Mouse (Mus musculus): ENCODE results near the gene Rab43. TPM values are rescaled to one million over a fixed set of nuclear protein-coding genes. Genes with fewer than 3 reads are reported as not detected.

Gene Rab43
- polyA plus RNA-seq (2012; rRNA removed) = 49.5 and 52.0 TPM in 2 replicates

DNA sequence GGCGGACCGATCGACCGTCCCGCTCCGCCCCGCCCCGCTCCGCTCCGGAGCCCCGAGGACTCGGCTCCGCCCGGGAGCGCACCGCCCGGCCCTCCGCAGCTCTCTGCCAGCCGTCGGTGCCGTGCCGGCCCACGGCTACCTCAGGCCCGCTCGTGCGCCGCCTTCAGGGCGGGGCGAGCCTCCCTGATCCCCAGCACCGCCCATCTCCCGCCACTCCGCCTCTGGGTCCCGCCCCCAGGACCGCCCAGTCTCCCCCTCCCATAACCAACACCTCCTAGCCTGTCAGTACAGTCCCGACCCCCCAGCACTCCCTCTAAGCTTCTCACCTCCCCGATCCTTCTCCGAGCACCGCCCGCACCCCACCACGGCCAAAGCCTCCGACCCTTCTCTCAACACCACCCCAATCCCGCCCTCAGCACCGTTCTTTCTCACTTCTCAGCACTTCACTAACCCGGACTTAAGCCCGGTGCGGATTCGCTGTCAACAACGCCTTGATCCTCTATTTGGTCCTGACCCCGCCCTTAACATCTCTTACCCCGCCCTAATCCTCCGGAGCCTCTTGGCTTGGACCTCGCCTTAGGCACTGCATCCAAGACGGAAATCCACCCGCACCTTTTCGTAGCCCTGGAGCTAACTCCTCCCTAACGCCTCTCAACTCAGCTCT, at the start of gene Rab43:
Gene Rab43 (minus strand): TSS at position 490 of the 664 bp plus-strand sequence.
- WGBS = 1% methylated on average over 52 of the region's 56 CpGs
- Histone ChIP-seq H3K27me3 (replicated peaks; ENCODE audit: control insufficient read depth, insufficient read depth, low read length) (no peaks in the 10 kb centered on the region), H3K4me3 (ENCODE audit: insufficient read depth, low read depth, low read length) (peak within 1 kb of the TSS; percentile 75), H3K4me1 (ENCODE audit: control insufficient read depth, insufficient read depth, low read length) (peaks cover 12% of the 10 kb centered on the region), H3K36me3 (ENCODE audit: control insufficient read depth, insufficient read depth, low read length) (no peaks in the 10 kb centered on the region), H3K27ac (ENCODE audit: insufficient read depth, low read depth, low read length) (peak within 1 kb of the TSS; percentile 83)
- DNase-seq = peak; percentile 97
- TF ChIP-seq CTCF (conservative IDR thresholded peaks at IDR 0.05; ENCODE audit: insufficient read depth, insufficient read length, low read depth, low read length) = no peak
- TF ChIP-seq POLR2A (IDR thresholded peaks at IDR 0.05; ENCODE audit: low read depth, low read length) = peak; percentile 88

DNA sequence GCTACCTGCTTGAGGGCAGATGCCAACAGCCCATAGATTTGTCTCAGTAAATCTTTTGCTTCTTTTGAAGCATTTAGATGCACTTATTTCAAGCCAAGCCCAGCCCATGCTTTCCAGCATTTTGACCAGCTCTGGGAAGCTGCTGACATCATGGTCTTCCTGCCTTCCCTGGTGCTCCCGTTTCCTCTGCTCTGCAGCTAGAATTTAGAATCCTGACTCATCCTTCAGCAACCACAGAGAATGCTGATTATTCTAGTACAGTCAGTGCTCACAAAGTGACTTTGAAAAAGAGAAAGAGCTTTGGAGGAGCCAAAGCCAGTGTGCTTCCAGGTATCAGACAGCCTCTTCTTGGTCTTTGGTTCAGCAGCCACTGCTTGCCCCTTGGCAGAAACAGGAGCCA, 45.1 kb upstream of the Rab43 start:
- Histone ChIP-seq H3K27ac (ENCODE audit: insufficient read depth, low read depth, low read length) (no peak overlapping the region), H3K4me1 (ENCODE audit: control insufficient read depth, insufficient read depth, low read length) (no peaks in the 10 kb centered on the region), H3K4me3 (ENCODE audit: insufficient read depth, low read depth, low read length) (no peak overlapping the region), H3K36me3 (ENCODE audit: control insufficient read depth, insufficient read depth, low read length) (no peaks in the 10 kb centered on the region), H3K27me3 (replicated peaks; ENCODE audit: control insufficient read depth, insufficient read depth, low read length) (no peaks in the 10 kb centered on the region)
- DNase-seq = peak; percentile 31
- TF ChIP-seq CTCF (conservative IDR thresholded peaks at IDR 0.05; ENCODE audit: insufficient read depth, insufficient read length, low read depth, low read length) = no peak
- no peak for TF ChIP-seq POLR2A (IDR thresholded peaks at IDR 0.05; ENCODE audit: low read depth, low read length)
- 47% methylated on average over 1 of the region's 1 CpGs for WGBS

DNA sequence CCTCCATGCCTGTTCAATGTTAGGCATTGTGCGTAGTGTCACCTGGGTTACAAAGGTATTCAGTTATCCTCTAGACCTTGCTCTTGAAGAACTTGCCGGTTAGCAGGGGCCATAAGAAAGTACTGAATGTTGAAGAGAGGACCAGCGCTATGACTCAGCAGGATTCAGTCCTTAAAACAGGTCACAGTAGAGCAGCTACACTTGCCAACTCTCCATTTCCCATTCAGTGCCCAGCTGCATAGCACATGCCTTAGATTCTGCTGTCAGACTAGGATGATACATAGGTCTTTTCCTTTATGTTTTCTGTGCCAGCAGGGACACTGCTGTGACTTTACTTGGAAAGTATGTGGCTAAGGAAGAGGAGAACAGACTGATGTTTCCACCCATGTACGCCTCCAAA, 41.5 kb upstream of the Rab43 start:
- H3K27me3 ChIP-seq (replicated peaks; ENCODE audit: control insufficient read depth, insufficient read depth, low read length) = no peaks in the 10 kb centered on the region
- 71% methylated on average over 4 of the region's 4 CpGs for WGBS
- H3K27ac ChIP-seq (ENCODE audit: insufficient read depth, low read depth, low read length) = no peak overlapping the region
- peaks cover 10% of the 10 kb centered on the region; the same call in 1 of the 2 replicates for H3K4me1 ChIP-seq (ENCODE audit: control insufficient read depth, insufficient read depth, low read length)
- no peak for TF ChIP-seq CTCF (conservative IDR thresholded peaks at IDR 0.05; ENCODE audit: insufficient read depth, insufficient read length, low read depth, low read length)
- no peak for TF ChIP-seq POLR2A (IDR thresholded peaks at IDR 0.05; ENCODE audit: low read depth, low read length)
- H3K4me3 ChIP-seq (ENCODE audit: insufficient read depth, low read depth, low read length) = no peak overlapping the region
- DNase-seq = peak; percentile 43
- no peaks in the 10 kb centered on the region for H3K36me3 ChIP-seq (ENCODE audit: control insufficient read depth, insufficient read depth, low read length)

DNA sequence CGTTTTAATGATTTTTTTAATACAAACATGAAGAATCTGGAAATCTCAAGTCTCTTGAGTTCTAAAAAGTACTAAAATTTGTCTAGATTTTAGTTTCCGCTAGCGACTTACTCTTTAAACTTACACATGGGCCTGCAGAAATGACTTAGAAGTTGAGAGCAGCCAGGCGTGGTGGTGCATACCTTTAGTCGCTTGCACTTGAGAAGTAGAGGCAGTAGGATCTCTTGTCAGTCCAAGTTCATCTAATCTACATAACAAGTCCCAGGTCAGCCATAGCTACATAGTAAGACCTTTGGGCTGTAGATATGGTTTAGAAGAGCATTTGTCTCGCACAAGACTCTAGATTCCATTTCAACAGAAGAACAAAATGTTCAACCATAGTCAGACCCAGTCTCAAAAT, 39.9 kb upstream of the Rab43 start:
- H3K4me1 ChIP-seq (ENCODE audit: control insufficient read depth, insufficient read depth, low read length) = peaks cover 14% of the 10 kb centered on the region
- H3K27ac ChIP-seq (ENCODE audit: insufficient read depth, low read depth, low read length) = no peak overlapping the region
- WGBS = 81% methylated on average over 6 of the region's 6 CpGs
- no peak overlapping the region for H3K4me3 ChIP-seq (ENCODE audit: insufficient read depth, low read depth, low read length)
- TF ChIP-seq POLR2A (IDR thresholded peaks at IDR 0.05; ENCODE audit: low read depth, low read length) = no peak
- DNase-seq = no peak
- no peaks in the 10 kb centered on the region for H3K27me3 ChIP-seq (replicated peaks; ENCODE audit: control insufficient read depth, insufficient read depth, low read length)
- no peaks in the 10 kb centered on the region for H3K36me3 ChIP-seq (ENCODE audit: control insufficient read depth, insufficient read depth, low read length)

DNA sequence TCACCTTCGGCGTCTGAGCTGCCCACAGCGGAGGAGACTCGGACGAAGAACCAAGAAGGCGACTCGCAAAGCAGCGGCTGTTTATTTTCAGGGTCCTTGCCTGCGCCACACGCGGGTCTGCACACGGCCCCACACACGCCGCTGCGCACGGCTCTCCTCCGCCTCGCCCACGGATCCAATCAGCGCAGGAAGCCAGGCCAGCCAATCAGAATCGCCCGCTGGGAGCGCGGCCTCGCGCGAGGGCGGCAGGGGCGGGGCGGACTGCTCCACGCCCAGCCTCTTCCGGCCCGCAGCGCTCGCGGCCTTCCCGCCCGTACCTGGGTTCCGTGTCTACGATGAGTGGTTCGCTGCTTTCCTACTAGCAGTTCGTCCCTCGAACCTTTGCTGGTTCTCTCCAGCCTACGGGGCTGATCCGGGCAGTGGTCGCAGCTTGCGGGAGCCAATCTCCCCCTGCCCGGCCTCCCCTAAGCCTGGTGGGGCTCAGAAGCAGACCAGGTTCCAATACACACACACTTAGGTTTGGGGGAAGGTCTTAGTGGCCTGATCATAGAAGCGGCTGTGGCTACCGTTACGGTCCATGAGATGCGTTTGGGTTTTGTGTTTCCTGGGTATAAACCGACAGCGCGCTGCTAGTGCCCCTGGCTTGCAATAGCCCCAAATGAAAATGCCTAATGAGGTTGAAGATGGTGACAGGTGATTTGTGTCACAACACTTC, 39.1 kb upstream of the Rab43 start, which contains the start of gene Cnbp:
Gene Cnbp (minus strand): TSS at position 207 of the 715 bp plus-strand sequence.
- TF ChIP-seq CTCF (conservative IDR thresholded peaks at IDR 0.05; ENCODE audit: insufficient read depth, insufficient read length, low read depth, low read length) = no peak
- peak; percentile 88 for TF ChIP-seq POLR2A (IDR thresholded peaks at IDR 0.05; ENCODE audit: low read depth, low read length)
- peak within 1 kb of the TSS; percentile 95 for H3K4me3 ChIP-seq (ENCODE audit: insufficient read depth, low read depth, low read length)
- WGBS = under 1% methylated on average over 55 of the region's 55 CpGs
- peak within 1 kb of the TSS; percentile 97 for H3K27ac ChIP-seq (ENCODE audit: insufficient read depth, low read depth, low read length)
- peaks cover 16% of the 10 kb centered on the region for H3K4me1 ChIP-seq (ENCODE audit: control insufficient read depth, insufficient read depth, low read length)
- peak; percentile 98 for DNase-seq
- H3K27me3 ChIP-seq (replicated peaks; ENCODE audit: control insufficient read depth, insufficient read depth, low read length) = no peaks in the 10 kb centered on the region
- H3K36me3 ChIP-seq (ENCODE audit: control insufficient read depth, insufficient read depth, low read length) = no peaks in the 10 kb centered on the region

DNA sequence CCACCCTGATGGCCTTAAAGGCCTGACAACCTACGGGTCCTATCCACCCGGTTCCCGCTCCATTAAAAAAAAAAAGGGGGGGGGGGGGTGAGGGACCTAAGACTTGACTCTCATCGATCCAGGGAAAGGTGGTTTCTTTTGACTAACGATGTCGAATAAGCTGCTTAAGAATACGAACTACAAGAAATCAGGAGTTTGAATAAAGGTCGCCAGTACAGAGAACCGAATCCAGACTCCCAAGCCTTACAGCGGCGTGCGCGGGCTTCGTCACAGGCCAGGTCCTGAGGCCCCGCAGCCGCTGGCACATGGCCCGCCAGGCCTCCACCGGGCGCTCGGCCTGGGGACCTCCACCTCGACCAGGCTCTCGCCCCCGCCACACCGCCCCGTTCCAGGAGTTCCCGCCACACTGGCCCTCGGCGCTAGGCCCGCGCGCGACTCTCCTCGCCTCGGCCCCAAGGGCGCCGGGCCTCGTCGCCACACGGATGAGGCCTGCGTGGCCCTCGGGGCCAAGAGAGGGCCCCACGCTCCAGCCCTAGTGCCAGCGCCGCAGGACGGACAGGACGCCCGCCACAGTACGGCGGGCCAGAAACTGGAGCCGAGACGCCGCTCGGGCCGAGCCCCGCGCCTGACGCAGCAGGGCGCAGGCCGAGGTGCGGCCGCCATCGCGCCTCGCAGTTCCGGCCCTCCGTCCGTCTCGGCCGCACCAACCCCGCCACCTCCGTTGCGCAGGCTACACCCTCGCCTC, 38.4 kb upstream of the Rab43 start:
- Histone ChIP-seq H3K4me3 (ENCODE audit: insufficient read depth, low read depth, low read length) (peak overlapping the region; percentile 95), H3K36me3 (ENCODE audit: control insufficient read depth, insufficient read depth, low read length) (peaks cover 2% of the 10 kb centered on the region), H3K27me3 (replicated peaks; ENCODE audit: control insufficient read depth, insufficient read depth, low read length) (no peaks in the 10 kb centered on the region), H3K4me1 (ENCODE audit: control insufficient read depth, insufficient read depth, low read length) (peaks cover 16% of the 10 kb centered on the region), H3K27ac (ENCODE audit: insufficient read depth, low read depth, low read length) (peak overlapping the region; percentile 97)
- DNase-seq = peak; percentile 63
- under 1% methylated on average over 73 of the region's 73 CpGs for WGBS
- no peak for TF ChIP-seq CTCF (conservative IDR thresholded peaks at IDR 0.05; ENCODE audit: insufficient read depth, insufficient read length, low read depth, low read length)
- TF ChIP-seq POLR2A (IDR thresholded peaks at IDR 0.05; ENCODE audit: low read depth, low read length) = no peak

DNA sequence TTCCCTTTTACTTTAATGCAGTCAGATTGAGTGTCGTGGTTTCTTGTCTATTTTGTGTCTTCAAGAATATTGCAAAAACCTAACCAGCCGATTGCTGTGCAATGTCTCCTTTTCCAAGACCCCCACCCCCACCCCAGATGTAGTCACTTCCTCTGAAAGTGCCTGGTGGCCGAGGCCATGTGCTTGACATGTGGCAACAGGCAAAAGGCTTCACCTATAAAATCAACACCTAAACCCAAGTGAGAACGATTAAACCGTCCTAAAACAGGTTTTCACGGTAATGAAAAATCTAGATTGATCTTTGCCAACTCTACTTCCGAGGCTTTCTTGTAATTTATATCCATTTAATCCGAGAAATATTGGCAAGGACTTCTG, 37.8 kb upstream of the Rab43 start:
- under 1% methylated on average over 8 of the region's 8 CpGs for WGBS
- H3K4me1 ChIP-seq (ENCODE audit: control insufficient read depth, insufficient read depth, low read length) = peaks cover 16% of the 10 kb centered on the region
- peak overlapping the region; percentile 97; the same call in 1 of the 2 replicates for H3K27ac ChIP-seq (ENCODE audit: insufficient read depth, low read depth, low read length)
- H3K36me3 ChIP-seq (ENCODE audit: control insufficient read depth, insufficient read depth, low read length) = peaks cover 6% of the 10 kb centered on the region
- no peaks in the 10 kb centered on the region for H3K27me3 ChIP-seq (replicated peaks; ENCODE audit: control insufficient read depth, insufficient read depth, low read length)
- peak overlapping the region; percentile 95 for H3K4me3 ChIP-seq (ENCODE audit: insufficient read depth, low read depth, low read length)
- no peak for DNase-seq
- TF ChIP-seq CTCF (conservative IDR thresholded peaks at IDR 0.05; ENCODE audit: insufficient read depth, insufficient read length, low read depth, low read length) = no peak
- TF ChIP-seq POLR2A (IDR thresholded peaks at IDR 0.05; ENCODE audit: low read depth, low read length) = no peak
